Mouse (Mus musculus): ENCODE measurements at regions not wholly inside any gene's neighbourhood (a gene's known extent, or its start where the extent isn't known, plus 50 kb on each side); places are given as distances from the start of the nearest gene placed in this dataset.

- 84% methylated on average over 14 of the region's 14 CpGs for WGBS
Observed at GRCm38 (mm10) chr13:92990316-92991206, 146.0 kb downstream of the Mtx3 start.

More at GRCm38 (mm10) chr13:92990316-92991206, 146.0 kb downstream of the Mtx3 start:
- no peak overlapping the region for H3K9ac ChIP-seq (ENCODE audit: low read length)
- H3K9me3 ChIP-seq (ENCODE audit: control insufficient read depth, low read length) = no peaks in the 10 kb centered on the region
- H3K4me2 ChIP-seq = no peak overlapping the region
- H3K4me3 ChIP-seq (ENCODE audit: low read depth, low read length) = no peak overlapping the region
- ATAC-seq (ENCODE audit: low FRiP score) = no peak
- DNase-seq (ENCODE audit: low spot score, missing footprints) = no peak
- H3K27ac ChIP-seq (ENCODE audit: low read depth, low read length) = no peak overlapping the region
- H3K27me3 ChIP-seq (ENCODE audit: control insufficient read depth, insufficient read depth, low read length) = no peaks in the 10 kb centered on the region
- no peaks in the 10 kb centered on the region for H3K4me1 ChIP-seq (ENCODE audit: control insufficient read depth, insufficient read depth, low read length)
- H3K36me3 ChIP-seq (ENCODE audit: control insufficient read depth, insufficient read depth, low read length) = no peaks in the 10 kb centered on the region

All from midbrain, embryonic 11.5 days (tissue).